Mouse (Mus musculus): ENCODE data around the gene Slc39a2. TPM values are rescaled to one million over a fixed set of nuclear protein-coding genes. Genes with fewer than 3 reads are reported as not detected.

Gene Slc39a2
- polyA plus RNA-seq, 1 experiment from 2014 or later = 0.12 TPM

GRCm38 (mm10) chr14:51886051-51886450 lies 6.6 kb upstream of the Slc39a2 start:
- Histone ChIP-seq H3K27ac (no peak overlapping the region), H3K4me2 (ENCODE audit: low read length) (peak overlapping the region; percentile 68; the same call in 1 of the 2 replicates), H3K36me3 (ENCODE audit: insufficient read depth, low read length) (peaks cover 25% of the 10 kb centered on the region), H3K4me3 (replicated peaks; ENCODE audit: low read depth, low read length) (no peak overlapping the region), H3K4me1 (replicated peaks; ENCODE audit: insufficient read depth, low read length) (peaks cover 9% of the 10 kb centered on the region; the same call in 1 of the 2 replicates), H3K27me3 (ENCODE audit: insufficient read depth, low read length) (no peaks in the 10 kb centered on the region), H3K9ac (ENCODE audit: low read depth, low read length) (no peak overlapping the region), H3K9me3 (replicated peaks; ENCODE audit: low read length) (no peaks in the 10 kb centered on the region)
- ATAC-seq (replicated peaks; ENCODE audit: low FRiP score, low read depth) (no peak), DNase-seq (ENCODE audit: low spot score) (no peak)
- WGBS = 66% methylated on average over 6 of the region's 6 CpGs
- no peak for TF ChIP-seq CTCF (IDR thresholded peaks at IDR 0.05; ENCODE audit: low read depth)

GRCm38 (mm10) chr14:51889833-51890232 lies 2.9 kb upstream of the Slc39a2 start:
- Histone ChIP-seq H3K27me3 (ENCODE audit: insufficient read depth, low read length) (no peaks in the 10 kb centered on the region), H3K4me1 (replicated peaks; ENCODE audit: insufficient read depth, low read length) (peaks cover 9% of the 10 kb centered on the region; the same call in 1 of the 2 replicates), H3K9me3 (replicated peaks; ENCODE audit: low read length) (no peaks in the 10 kb centered on the region), H3K9ac (ENCODE audit: low read depth, low read length) (no peak overlapping the region), H3K36me3 (ENCODE audit: insufficient read depth, low read length) (peaks cover 37% of the 10 kb centered on the region), H3K4me2 (ENCODE audit: low read length) (no peak overlapping the region), H3K27ac (no peak overlapping the region), H3K4me3 (replicated peaks; ENCODE audit: low read depth, low read length) (no peak overlapping the region)
- WGBS = 91% methylated on average over 6 of the region's 6 CpGs
- no peak for TF ChIP-seq CTCF (IDR thresholded peaks at IDR 0.05; ENCODE audit: low read depth)
- ATAC-seq (replicated peaks; ENCODE audit: low FRiP score, low read depth) (no peak), DNase-seq (ENCODE audit: low spot score) (no peak)

GRCm38 (mm10) chr14:51893094-51893794 lies 555 bp downstream of the Slc39a2 start:
- H3K9ac ChIP-seq (ENCODE audit: low read depth, low read length) = no peak overlapping the region
- no peak overlapping the region for H3K27ac ChIP-seq
- 33% methylated on average over 10 of the region's 10 CpGs for WGBS
- DNase-seq (ENCODE audit: low spot score) (no peak), ATAC-seq (replicated peaks; ENCODE audit: low FRiP score, low read depth) (no peak)
- no peaks in the 10 kb centered on the region for H3K4me1 ChIP-seq (replicated peaks; ENCODE audit: insufficient read depth, low read length)
- no peak overlapping the region for H3K4me2 ChIP-seq (ENCODE audit: low read length)
- no peak for TF ChIP-seq CTCF (IDR thresholded peaks at IDR 0.05; ENCODE audit: low read depth)
- H3K36me3 ChIP-seq (ENCODE audit: insufficient read depth, low read length) = peaks cover 32% of the 10 kb centered on the region
- no peak overlapping the region for H3K4me3 ChIP-seq (replicated peaks; ENCODE audit: low read depth, low read length)
- H3K27me3 ChIP-seq (ENCODE audit: insufficient read depth, low read length) = no peaks in the 10 kb centered on the region
- H3K9me3 ChIP-seq (replicated peaks; ENCODE audit: low read length) = no peaks in the 10 kb centered on the region

GRCm38 (mm10) chr14:51893809-51894208 lies 1.1 kb downstream of the Slc39a2 start:
- TF ChIP-seq CTCF (IDR thresholded peaks at IDR 0.05; ENCODE audit: low read depth) = no peak
- Histone ChIP-seq H3K36me3 (ENCODE audit: insufficient read depth, low read length) (peaks cover 28% of the 10 kb centered on the region), H3K27me3 (ENCODE audit: insufficient read depth, low read length) (no peaks in the 10 kb centered on the region), H3K9ac (ENCODE audit: low read depth, low read length) (no peak overlapping the region), H3K9me3 (replicated peaks; ENCODE audit: low read length) (no peaks in the 10 kb centered on the region), H3K27ac (no peak overlapping the region), H3K4me1 (replicated peaks; ENCODE audit: insufficient read depth, low read length) (no peaks in the 10 kb centered on the region), H3K4me2 (ENCODE audit: low read length) (no peak overlapping the region), H3K4me3 (replicated peaks; ENCODE audit: low read depth, low read length) (no peak overlapping the region)
- DNase-seq (ENCODE audit: low spot score) (no peak), ATAC-seq (replicated peaks; ENCODE audit: low FRiP score, low read depth) (no peak)
- 60% methylated on average over 3 of the region's 3 CpGs for WGBS

GRCm38 (mm10) chr14:51895071-51895470 lies 2.4 kb downstream of the Slc39a2 start:
- no peak overlapping the region for H3K9ac ChIP-seq (ENCODE audit: low read depth, low read length)
- no peak overlapping the region for H3K4me2 ChIP-seq (ENCODE audit: low read length)
- ATAC-seq (replicated peaks; ENCODE audit: low FRiP score, low read depth) (no peak), DNase-seq (ENCODE audit: low spot score) (no peak)
- no peak overlapping the region for H3K27ac ChIP-seq
- 85% methylated on average over 14 of the region's 14 CpGs for WGBS
- TF ChIP-seq CTCF (IDR thresholded peaks at IDR 0.05; ENCODE audit: low read depth) = no peak
- no peak overlapping the region for H3K4me3 ChIP-seq (replicated peaks; ENCODE audit: low read depth, low read length)
- H3K4me1 ChIP-seq (replicated peaks; ENCODE audit: insufficient read depth, low read length) = no peaks in the 10 kb centered on the region
- peaks cover 17% of the 10 kb centered on the region for H3K36me3 ChIP-seq (ENCODE audit: insufficient read depth, low read length)
- H3K27me3 ChIP-seq (ENCODE audit: insufficient read depth, low read length) = no peaks in the 10 kb centered on the region
- H3K9me3 ChIP-seq (replicated peaks; ENCODE audit: low read length) = no peaks in the 10 kb centered on the region

- Histone ChIP-seq H3K27me3 (ENCODE audit: insufficient read depth, low read length) (no peaks in the 10 kb centered on the region), H3K4me1 (replicated peaks; ENCODE audit: insufficient read depth, low read length) (no peaks in the 10 kb centered on the region), H3K36me3 (ENCODE audit: insufficient read depth, low read length) (peaks cover 12% of the 10 kb centered on the region), H3K4me3 (replicated peaks; ENCODE audit: low read depth, low read length) (no peak overlapping the region), H3K9me3 (replicated peaks; ENCODE audit: low read length) (no peaks in the 10 kb centered on the region), H3K27ac (no peak overlapping the region), H3K9ac (ENCODE audit: low read depth, low read length) (no peak overlapping the region), H3K4me2 (ENCODE audit: low read length) (no peak overlapping the region)
- DNase-seq (ENCODE audit: low spot score) (no peak), ATAC-seq (replicated peaks; ENCODE audit: low FRiP score, low read depth) (no peak)
- 87% methylated on average over 6 of the region's 6 CpGs for WGBS
- no peak for TF ChIP-seq CTCF (IDR thresholded peaks at IDR 0.05; ENCODE audit: low read depth)
These were observed 3.3 kb downstream of the Slc39a2 start for GRCm38 (mm10) chr14:51896019-51896418.
